Mouse (Mus musculus): ENCODE measurements around the gene Mapk6. TPM values are rescaled to one million over a fixed set of nuclear protein-coding genes. Genes with fewer than 3 reads are reported as not detected.

Mapk6 gene
- total and polyA plus RNA-seq, 3 experiments: 7.6 to 49.2 (median 49.2) TPM

GRCm38 (mm10) chr9:75395971-75396370 lies 13.8 kb downstream of the Mapk6 start:
- DNase-seq (ENCODE audit: low spot score) (no peak), ATAC-seq (ENCODE audit: extremely low read depth, insufficient number of reproducible peaks, low FRiP score, poor library complexity, severe bottlenecking) (no peak)
- TF ChIP-seq TAL1 (conservative IDR thresholded peaks at IDR 0.05; ENCODE audit: low read depth, low read length): no peak
- H3K4me3 ChIP-seq (ENCODE audit: low read depth, low read length): no peak overlapping the region
- H3K36me3 ChIP-seq (replicated peaks): peaks cover 81% of the 10 kb centered on the region
- no peaks in the 10 kb centered on the region for H3K9me3 ChIP-seq (replicated peaks)
- H3K4me1 ChIP-seq (ENCODE audit: insufficient read depth, low read depth, low read length): peaks cover 11% of the 10 kb centered on the region
- no peaks in the 10 kb centered on the region for H3K27me3 ChIP-seq (ENCODE audit: insufficient read depth, low read length)

GRCm38 (mm10) chr9:75393251-75393650 lies 16.6 kb downstream of the Mapk6 start:
- Histone ChIP-seq H3K36me3 (replicated peaks) (peaks cover 89% of the 10 kb centered on the region), H3K9me3 (replicated peaks) (no peaks in the 10 kb centered on the region), H3K4me1 (ENCODE audit: insufficient read depth, low read depth, low read length) (peaks cover 4% of the 10 kb centered on the region; the same call in 1 of the 2 replicates), H3K4me3 (ENCODE audit: low read depth, low read length) (no peak overlapping the region), H3K27me3 (ENCODE audit: insufficient read depth, low read length) (peaks cover 2% of the 10 kb centered on the region; the same call in 1 of the 2 replicates)
- ATAC-seq (ENCODE audit: extremely low read depth, insufficient number of reproducible peaks, low FRiP score, poor library complexity, severe bottlenecking) (no peak), DNase-seq (ENCODE audit: low spot score) (no peak)
- no peak for TF ChIP-seq GATA1 (IDR thresholded peaks at IDR 0.05; ENCODE audit: borderline replicate concordance, low read length)
- TF ChIP-seq CTCF (IDR thresholded peaks at IDR 0.05; ENCODE audit: low read depth, low read length): no peak
- TF ChIP-seq GATA2 (IDR thresholded peaks at IDR 0.05; ENCODE audit: borderline replicate concordance, low read depth, low read length): no peak
- no peak for TF ChIP-seq TAL1 (conservative IDR thresholded peaks at IDR 0.05; ENCODE audit: low read depth, low read length)
- TF ChIP-seq POLR2AphosphoS5 (IDR thresholded peaks at IDR 0.05; ENCODE audit: insufficient replicate concordance, low read depth, low read length): no peak

- DNase-seq (ENCODE audit: low spot score): no peak
- Histone ChIP-seq H3K9me3 (replicated peaks) (no peaks in the 10 kb centered on the region), H3K27me3 (ENCODE audit: insufficient read depth, low read length) (peaks cover 2% of the 10 kb centered on the region), H3K4me3 (ENCODE audit: low read depth, low read length) (no peak overlapping the region), H3K4me1 (ENCODE audit: insufficient read depth, low read depth, low read length) (no peaks in the 10 kb centered on the region), H3K36me3 (replicated peaks) (peaks cover 48% of the 10 kb centered on the region)
- no peak for ATAC-seq (ENCODE audit: extremely low read depth, insufficient number of reproducible peaks, low FRiP score, poor library complexity, severe bottlenecking)
- TF ChIP-seq POLR2AphosphoS5 (IDR thresholded peaks at IDR 0.05; ENCODE audit: insufficient replicate concordance, low read depth, low read length) (no peak), GATA2 (IDR thresholded peaks at IDR 0.05; ENCODE audit: borderline replicate concordance, low read depth, low read length) (no peak), CTCF (IDR thresholded peaks at IDR 0.05; ENCODE audit: low read depth, low read length) (no peak), TAL1 (conservative IDR thresholded peaks at IDR 0.05; ENCODE audit: low read depth, low read length) (no peak), GATA1 (IDR thresholded peaks at IDR 0.05; ENCODE audit: borderline replicate concordance, low read length) (no peak)
These were observed 24.4 kb downstream of the Mapk6 start for GRCm38 (mm10) chr9:75385218-75385974.

- TF ChIP-seq TAL1 (conservative IDR thresholded peaks at IDR 0.05; ENCODE audit: low read depth, low read length) (no peak), CTCF (IDR thresholded peaks at IDR 0.05; ENCODE audit: low read depth, low read length) (no peak), GATA1 (IDR thresholded peaks at IDR 0.05; ENCODE audit: borderline replicate concordance, low read length) (no peak), POLR2AphosphoS5 (IDR thresholded peaks at IDR 0.05; ENCODE audit: insufficient replicate concordance, low read depth, low read length) (no peak), GATA2 (IDR thresholded peaks at IDR 0.05; ENCODE audit: borderline replicate concordance, low read depth, low read length) (no peak)
These were observed 25.4 kb downstream of the Mapk6 start for GRCm38 (mm10) chr9:75384337-75384962.

GRCm38 (mm10) chr9:75383785-75384184 lies 26.0 kb downstream of the Mapk6 start:
- no peak for ATAC-seq (ENCODE audit: extremely low read depth, insufficient number of reproducible peaks, low FRiP score, poor library complexity, severe bottlenecking)
- H3K36me3 ChIP-seq (replicated peaks): peaks cover 33% of the 10 kb centered on the region

More at GRCm38 (mm10) chr9:75384337-75384962, 25.4 kb downstream of the Mapk6 start:
- H3K9me3 ChIP-seq (replicated peaks): no peaks in the 10 kb centered on the region
- DNase-seq (ENCODE audit: low spot score) (no peak), ATAC-seq (ENCODE audit: extremely low read depth, insufficient number of reproducible peaks, low FRiP score, poor library complexity, severe bottlenecking) (no peak)
- no peaks in the 10 kb centered on the region for H3K4me1 ChIP-seq (ENCODE audit: insufficient read depth, low read depth, low read length)
- H3K27me3 ChIP-seq (ENCODE audit: insufficient read depth, low read length): peaks cover 5% of the 10 kb centered on the region
- H3K4me3 ChIP-seq (ENCODE audit: low read depth, low read length): no peak overlapping the region
- H3K36me3 ChIP-seq (replicated peaks): peaks cover 40% of the 10 kb centered on the region

GRCm38 (mm10) chr9:75382825-75383224 lies 27.0 kb downstream of the Mapk6 start:
- peaks cover 5% of the 10 kb centered on the region for H3K27me3 ChIP-seq (ENCODE audit: insufficient read depth, low read length)
- peaks cover 27% of the 10 kb centered on the region for H3K36me3 ChIP-seq (replicated peaks)
- ATAC-seq (ENCODE audit: extremely low read depth, insufficient number of reproducible peaks, low FRiP score, poor library complexity, severe bottlenecking) (no peak), DNase-seq (ENCODE audit: low spot score) (no peak)
- no peaks in the 10 kb centered on the region for H3K4me1 ChIP-seq (ENCODE audit: insufficient read depth, low read depth, low read length)
- TF ChIP-seq TAL1 (conservative IDR thresholded peaks at IDR 0.05; ENCODE audit: low read depth, low read length) (no peak), GATA2 (IDR thresholded peaks at IDR 0.05; ENCODE audit: borderline replicate concordance, low read depth, low read length) (no peak), GATA1 (IDR thresholded peaks at IDR 0.05; ENCODE audit: borderline replicate concordance, low read length) (no peak), CTCF (IDR thresholded peaks at IDR 0.05; ENCODE audit: low read depth, low read length) (no peak), POLR2AphosphoS5 (IDR thresholded peaks at IDR 0.05; ENCODE audit: insufficient replicate concordance, low read depth, low read length) (no peak)
- H3K9me3 ChIP-seq (replicated peaks): no peaks in the 10 kb centered on the region
- no peak overlapping the region for H3K4me3 ChIP-seq (ENCODE audit: low read depth, low read length)

More at GRCm38 (mm10) chr9:75383785-75384184, 26.0 kb downstream of the Mapk6 start:
- DNase-seq (ENCODE audit: low spot score): no peak
- Histone ChIP-seq H3K27me3 (ENCODE audit: insufficient read depth, low read length) (peaks cover 7% of the 10 kb centered on the region), H3K9me3 (replicated peaks) (no peaks in the 10 kb centered on the region), H3K4me3 (ENCODE audit: low read depth, low read length) (no peak overlapping the region), H3K4me1 (ENCODE audit: insufficient read depth, low read depth, low read length) (no peaks in the 10 kb centered on the region)
- TF ChIP-seq GATA1 (IDR thresholded peaks at IDR 0.05; ENCODE audit: borderline replicate concordance, low read length) (no peak), TAL1 (conservative IDR thresholded peaks at IDR 0.05; ENCODE audit: low read depth, low read length) (no peak), POLR2AphosphoS5 (IDR thresholded peaks at IDR 0.05; ENCODE audit: insufficient replicate concordance, low read depth, low read length) (no peak), CTCF (IDR thresholded peaks at IDR 0.05; ENCODE audit: low read depth, low read length) (no peak), GATA2 (IDR thresholded peaks at IDR 0.05; ENCODE audit: borderline replicate concordance, low read depth, low read length) (no peak)

Measured in G1E (cell line).